11 mouse cellular contexts compared by ENCODE assay signal in genomic region chr3:81044653-81045343, GRCm38 (mm10). TPM values are rescaled to one million over a fixed set of nuclear protein-coding genes. Genes with fewer than 3 reads are reported as not detected.
DNase-seq lines count a peak whose midpoint lies in the region; ATAC-seq and TF ChIP-seq lines count a peak whose summit lies in the region.
"Had no signal": no experiment of that assay in that cellular context is flagged by ENCODE, and none has a peak within 500 bp of the region (broad histone marks: within the 10 kb centered on the region; RNA-seq: fewer than 3 reads in every experiment).

No protein-coding gene starts in this region.

- DNase-seq in embryonic facial prominence, embryonic 11.5 days (ENCODE audit: low spot score) = no peak
- DNase-seq in embryonic facial prominence, embryonic 10.5 days (ENCODE audit: low spot score) = no peak
- peak; percentile 23 for DNase-seq in neural tube, embryonic 11.5 days (ENCODE audit: low spot score)
- no peak for DNase-seq in neural tube, embryonic 10.5 days (ENCODE audit: extremely low spot score, low spot score)
- DNase-seq in limb, embryonic 14.5 days (ENCODE audit: low spot score) = no peak
- DNase-seq in heart, embryonic 10.5 days (ENCODE audit: low spot score) = no peak
- DNase-seq in cerebellum, adult 11-12 months = no peak
- DNase-seq in urinary bladder, postnatal 25 days (ENCODE audit: low spot score) = no peak
- DNase-seq: cerebellum, adult 2 months; kidney, adult 2 months; liver had no signal

- no peaks in the 10 kb centered on the region for H3K9me3 ChIP-seq in embryonic facial prominence, embryonic 11.5 days (replicated peaks; ENCODE audit: control insufficient read depth, low read length)
- H3K9me3 ChIP-seq in embryonic facial prominence, embryonic 10.5 days = no peaks in the 10 kb centered on the region
- H3K9me3 ChIP-seq in neural tube, embryonic 11.5 days (ENCODE audit: control insufficient read depth, low read length) = no peaks in the 10 kb centered on the region
- no peaks in the 10 kb centered on the region for H3K9me3 ChIP-seq in limb, embryonic 14.5 days (ENCODE audit: control insufficient read depth, low read length)
- H3K9me3 ChIP-seq in heart, embryonic 10.5 days = no peaks in the 10 kb centered on the region

- no peaks in the 10 kb centered on the region for H3K36me3 ChIP-seq in embryonic facial prominence, embryonic 11.5 days (replicated peaks; ENCODE audit: control insufficient read depth, insufficient read depth, low read depth, low read length)
- no peaks in the 10 kb centered on the region for H3K36me3 ChIP-seq in embryonic facial prominence, embryonic 10.5 days (replicated peaks)
- H3K36me3 ChIP-seq in neural tube, embryonic 11.5 days (ENCODE audit: control insufficient read depth, insufficient read depth, low read length) = no peaks in the 10 kb centered on the region
- H3K36me3 ChIP-seq in limb, embryonic 14.5 days (ENCODE audit: control insufficient read depth, insufficient read depth, low read length) = no peaks in the 10 kb centered on the region
- H3K36me3 ChIP-seq in heart, embryonic 10.5 days = no peaks in the 10 kb centered on the region

- 70% methylated on average over 2 of the region's 2 CpGs for WGBS in embryonic facial prominence, embryonic 11.5 days
- 80% methylated on average over 2 of the region's 2 CpGs for WGBS in embryonic facial prominence, embryonic 10.5 days
- WGBS in neural tube, embryonic 11.5 days = 45% methylated on average over 2 of the region's 2 CpGs
- 60% methylated on average over 2 of the region's 2 CpGs for WGBS in limb, embryonic 14.5 days
- WGBS in heart, embryonic 10.5 days = 66% methylated on average over 2 of the region's 2 CpGs

- H3K4me1 ChIP-seq in embryonic facial prominence, embryonic 11.5 days (ENCODE audit: control insufficient read depth, insufficient read depth, low read length) = no peaks in the 10 kb centered on the region
- peaks cover 16% of the 10 kb centered on the region for H3K4me1 ChIP-seq in embryonic facial prominence, embryonic 10.5 days
- peaks cover 12% of the 10 kb centered on the region for H3K4me1 ChIP-seq in neural tube, embryonic 11.5 days (ENCODE audit: control insufficient read depth, insufficient read depth, low read length)
- H3K4me1 ChIP-seq in limb, embryonic 14.5 days (ENCODE audit: control insufficient read depth, insufficient read depth, low read length) = peaks cover 39% of the 10 kb centered on the region
- peaks cover 11% of the 10 kb centered on the region; the same call in 1 of the 2 replicates for H3K4me1 ChIP-seq in heart, embryonic 10.5 days

- peak; percentile 48; the same call in 1 of the 2 replicates for ATAC-seq in embryonic facial prominence, embryonic 11.5 days (replicated peaks; ENCODE audit: insufficient number of reproducible peaks, low FRiP score, low TSS enrichment, low read depth)
- peak; percentile 91 for ATAC-seq in neural tube, embryonic 11.5 days (ENCODE audit: insufficient read depth, low FRiP score, low TSS enrichment)
- peak; percentile 13; the same call in 1 of the 2 replicates for ATAC-seq in limb, embryonic 14.5 days (ENCODE audit: low FRiP score, low read depth)

- no peak for TF ChIP-seq POLR2A in limb, embryonic 14.5 days (IDR thresholded peaks at IDR 0.05; ENCODE audit: borderline replicate concordance, extremely low read depth, insufficient read depth, insufficient read length)

- H3K27ac ChIP-seq in embryonic facial prominence, embryonic 11.5 days (replicated peaks; ENCODE audit: low read depth, low read length) = no peak overlapping the region
- H3K27ac ChIP-seq in embryonic facial prominence, embryonic 10.5 days (replicated peaks) = no peak overlapping the region
- H3K27ac ChIP-seq in neural tube, embryonic 11.5 days (ENCODE audit: low read depth, low read length) = no peak overlapping the region
- no peak overlapping the region for H3K27ac ChIP-seq in limb, embryonic 14.5 days (replicated peaks; ENCODE audit: low read depth, low read length)
- no peak overlapping the region for H3K27ac ChIP-seq in heart, embryonic 10.5 days

- no peak overlapping the region for H3K4me2 ChIP-seq in embryonic facial prominence, embryonic 11.5 days (ENCODE audit: low read depth, low read length)
- H3K4me2 ChIP-seq in neural tube, embryonic 11.5 days (ENCODE audit: low read depth) = no peak overlapping the region
- 0 out of 2 replicates have a peak overlapping the region, but pooled peaks have one; percentile 5 for H3K4me2 ChIP-seq in limb, embryonic 14.5 days (replicated peaks; ENCODE audit: low read depth, low read length, severe bottlenecking)

- no peak overlapping the region for H3K4me3 ChIP-seq in embryonic facial prominence, embryonic 11.5 days (ENCODE audit: low read depth, low read length)
- no peak overlapping the region for H3K4me3 ChIP-seq in embryonic facial prominence, embryonic 10.5 days
- H3K4me3 ChIP-seq in neural tube, embryonic 11.5 days (ENCODE audit: low read depth, low read length) = no peak overlapping the region
- no peak overlapping the region for H3K4me3 ChIP-seq in limb, embryonic 14.5 days (replicated peaks; ENCODE audit: low read length)
- no peak overlapping the region for H3K4me3 ChIP-seq in heart, embryonic 10.5 days

- no peak overlapping the region for H3K9ac ChIP-seq in embryonic facial prominence, embryonic 11.5 days (replicated peaks; ENCODE audit: low read length)
- H3K9ac ChIP-seq in neural tube, embryonic 11.5 days (ENCODE audit: low read length) = no peak overlapping the region
- H3K9ac ChIP-seq in limb, embryonic 14.5 days (ENCODE audit: low read depth, low read length, severe bottlenecking) = no peak overlapping the region

- no peaks in the 10 kb centered on the region for H3K27me3 ChIP-seq in embryonic facial prominence, embryonic 11.5 days (ENCODE audit: control insufficient read depth, insufficient read depth, low read length)
- H3K27me3 ChIP-seq in embryonic facial prominence, embryonic 10.5 days (replicated peaks; ENCODE audit: low read depth, poor library complexity, severe bottlenecking) = no peaks in the 10 kb centered on the region
- H3K27me3 ChIP-seq in neural tube, embryonic 11.5 days (ENCODE audit: control insufficient read depth, insufficient read depth, low read length) = no peaks in the 10 kb centered on the region
- H3K27me3 ChIP-seq in limb, embryonic 14.5 days (ENCODE audit: control insufficient read depth, insufficient read depth, low read length) = no peaks in the 10 kb centered on the region
- no peaks in the 10 kb centered on the region for H3K27me3 ChIP-seq in heart, embryonic 10.5 days (ENCODE audit: insufficient read depth, poor library complexity, severe bottlenecking)

RNA-seq across cellular contexts. Expression of gene Pdgfc, which starts 8.6 kb away (rescaled TPM):
- polyA plus RNA-seq in embryonic facial prominence, embryonic 11.5 days (2014; fragmentation: Nextera tagmentation; extraction: Ambion mirVana) = 55.6 and 64.7 TPM in 2 replicates
- polyA plus RNA-seq in embryonic facial prominence, embryonic 10.5 days (2016; fragmentation: Nextera tagmentation; extraction: Ambion mirVana) = 38.6 and 43.3 TPM in 2 replicates
- 21.7 and 25.7 TPM in 2 replicates for polyA plus RNA-seq in neural tube, embryonic 11.5 days (2014; fragmentation: Nextera tagmentation; extraction: Ambion mirVana)
- 32.1 and 32.8 TPM in 2 replicates for polyA plus RNA-seq in limb, embryonic 14.5 days (2012; rRNA removed)
- 44.8 and 49.2 TPM in 2 replicates for polyA plus RNA-seq in limb, embryonic 14.5 days (2014; fragmentation: Nextera tagmentation; extraction: Ambion mirVana)
- 8.5 and 25.7 TPM in 2 replicates for polyA plus RNA-seq in heart, embryonic 10.5 days (2016; fragmentation: Nextera tagmentation; extraction: Ambion mirVana)

Comparison
In these comparisons a context has a peak if more than half of its experiments do, and no peak if none do; other contexts are left out.
1. ATAC-seq: peak in every context shown above with its lines; median percentile 91 in neural tube, embryonic 11.5 days; 48 in embryonic facial prominence, embryonic 11.5 days; 13 in limb, embryonic 14.5 days.